ENCODE assay signal across 29 mouse cellular contexts in genomic region chr16:44773673-44774072, GRCm38 (mm10). TPM values are rescaled to one million over a fixed set of nuclear protein-coding genes. Genes with fewer than 3 reads are reported as not detected.
DNase-seq lines count a peak whose midpoint lies in the region; ATAC-seq and TF ChIP-seq lines count a peak whose summit lies in the region.
"Had no signal": no experiment of that assay in that cellular context is flagged by ENCODE, and none has a peak within 500 bp of the region (broad histone marks: within the 10 kb centered on the region; RNA-seq: fewer than 3 reads in every experiment).

No protein-coding gene starts in this region.

- no peaks in the 10 kb centered on the region for H3K27me3 ChIP-seq in G1E (ENCODE audit: insufficient read depth, low read length)
- H3K27me3 ChIP-seq: forebrain, embryonic 13.5 days; heart, embryonic 13.5 days; intestine, embryonic 15.5 days; midbrain, embryonic 15.5 days; neural tube, embryonic 15.5 days had no signal

- TF ChIP-seq CTCF in G1E (IDR thresholded peaks at IDR 0.05; ENCODE audit: low read depth, low read length), result no peak

- ATAC-seq in G1E (ENCODE audit: extremely low read depth, insufficient number of reproducible peaks, low FRiP score, poor library complexity, severe bottlenecking), result 0 out of 2 replicates have a peak, but pooled peaks have one; percentile 22
- peak; percentile 65 for ATAC-seq in granulocyte monocyte progenitor cell, adult 5-6 weeks (replicated peaks; ENCODE audit: poor library complexity, severe bottlenecking)
- ATAC-seq in megakaryocyte progenitor cell, adult 5-6 weeks (replicated peaks; ENCODE audit: poor library complexity), result peak; percentile 59
- ATAC-seq: forebrain, embryonic 13.5 days; intestine, embryonic 15.5 days; midbrain, embryonic 15.5 days had no signal

- H3K9me3 ChIP-seq in G1E (replicated peaks), result no peaks in the 10 kb centered on the region
- H3K9me3 ChIP-seq: forebrain, embryonic 13.5 days; heart, embryonic 13.5 days; intestine, embryonic 15.5 days; midbrain, embryonic 10.5 days; midbrain, embryonic 15.5 days; neural tube, embryonic 15.5 days had no signal

- no peak overlapping the region for H3K4me3 ChIP-seq in G1E (ENCODE audit: low read depth, low read length)
- H3K4me3 ChIP-seq: forebrain, embryonic 13.5 days; heart, adult 2 months; heart, embryonic 13.5 days; intestine, embryonic 15.5 days; midbrain, embryonic 10.5 days; midbrain, embryonic 15.5 days; neural tube, embryonic 15.5 days had no signal

- H3K4me1 ChIP-seq in G1E (ENCODE audit: insufficient read depth, low read depth, low read length), result peaks cover 22% of the 10 kb centered on the region
- H3K4me1 ChIP-seq: forebrain, embryonic 13.5 days; heart, embryonic 13.5 days; intestine, embryonic 15.5 days; midbrain, embryonic 10.5 days; midbrain, embryonic 15.5 days; neural tube, embryonic 15.5 days had no signal

- H3K36me3 ChIP-seq in G1E (replicated peaks), result no peaks in the 10 kb centered on the region
- H3K36me3 ChIP-seq: heart, embryonic 13.5 days; intestine, embryonic 15.5 days; midbrain, embryonic 10.5 days; midbrain, embryonic 15.5 days; neural tube, embryonic 15.5 days had no signal

- DNase-seq in CD4-positive, CD25-positive, alpha-beta regulatory T cell, adult 2 months (ENCODE audit: low read depth, low spot score), result peak; percentile 40
- DNase-seq in G1E (ENCODE audit: low spot score), result no peak
- no peak for DNase-seq in layer of hippocampus, postnatal 10 days (ENCODE audit: low spot score in 2 of 2)
- no peak for DNase-seq in adrenal gland, postnatal 36 days
- DNase-seq: adrenal gland, adult 8-10 months; cerebellum, adult 11 months; cerebellum, adult 9-10 months; cerebellum, postnatal 36 days; gastrocnemius, postnatal 14 days; heart, adult 2 months; heart, postnatal 10 days; kidney, adult 2 months; kidney, postnatal 4 days; liver; lung, embryonic 14.5 days; lung, postnatal 14 days; spleen, adult 18-20 months had no signal

RNA-seq across cellular contexts. Expression of gene Cd200r1, which starts 8.1 kb away (rescaled TPM):
- total RNA-seq in G1E (2014; fragmentation: Nextera tagmentation) (2.8 TPM in 2 replicates), G1E (2017) (6.4 TPM in 2 replicates)
- 0.06 and 0.12 TPM in 2 replicates for polyA plus RNA-seq in G1E (2012)
- total RNA-seq in granulocyte monocyte progenitor cell, adult 5-6 weeks (2014; fragmentation: Nextera tagmentation), result 6.0 and 13.8 TPM in 2 replicates
- total RNA-seq in granulocyte monocyte progenitor cell, adult 5-6 weeks (2017), result 2.1 and 7.0 TPM in 2 replicates
- 8.0 and 11.0 TPM in 2 replicates for total RNA-seq in megakaryocyte progenitor cell, adult 5-6 weeks (2015)
- 3.7 and 5.6 TPM in 2 replicates for total RNA-seq in megakaryocyte progenitor cell, adult 5-6 weeks (2017)
- total RNA-seq in layer of hippocampus, postnatal 10 days (2021), result under 1 TPM; 0.16 to 0.46 TPM
- total RNA-seq in adrenal gland, postnatal 36 days (2021), result under 1 TPM; 0.36 to 0.50 TPM
- polyA plus RNA-seq: C2C12 had no signal

RNA-seq across cellular contexts. Expression of gene Gtpbp8, which starts 27.5 kb away (rescaled TPM):
- total RNA-seq in G1E (2014; fragmentation: Nextera tagmentation) (34.3 and 41.9 TPM in 2 replicates), G1E (2017) (26.6 and 32.2 TPM in 2 replicates)
- 26.4 and 36.5 TPM in 2 replicates for polyA plus RNA-seq in G1E (2012)
- 13.5 and 26.5 TPM in 2 replicates for total RNA-seq in granulocyte monocyte progenitor cell, adult 5-6 weeks (2014; fragmentation: Nextera tagmentation)
- 9.0 and 15.9 TPM in 2 replicates for total RNA-seq in granulocyte monocyte progenitor cell, adult 5-6 weeks (2017)
- total RNA-seq in megakaryocyte progenitor cell, adult 5-6 weeks (2015), result 12.6 and 16.1 TPM in 2 replicates
- total RNA-seq in megakaryocyte progenitor cell, adult 5-6 weeks (2017), result 14.5 and 15.2 TPM in 2 replicates
- 10 to 100 TPM; 25.5 to 29.1 TPM for total RNA-seq in layer of hippocampus, postnatal 10 days (2021)
- total RNA-seq in adrenal gland, postnatal 36 days (2021), result 10 to 100 TPM; 18.2 to 19.1 TPM

RNA-seq across cellular contexts. Expression of gene Cd200r4, which starts 37.9 kb away (rescaled TPM):
- total RNA-seq in G1E (2014; fragmentation: Nextera tagmentation) (3.7 and 5.1 TPM in 2 replicates), G1E (2017) (28.4 and 33.7 TPM in 2 replicates)
- 0.03 TPM in 2 replicates for polyA plus RNA-seq in G1E (2012)
- not detected in 2 replicates for total RNA-seq in granulocyte monocyte progenitor cell, adult 5-6 weeks (2014; fragmentation: Nextera tagmentation)
- 0.22 and 1.6 TPM in 2 replicates for total RNA-seq in granulocyte monocyte progenitor cell, adult 5-6 weeks (2017)
- 0.12 and 0.54 TPM in 2 replicates for total RNA-seq in megakaryocyte progenitor cell, adult 5-6 weeks (2015)
- total RNA-seq in megakaryocyte progenitor cell, adult 5-6 weeks (2017), result 0.37 TPM in 1 of 2 replicates, not detected in the other
- not detected for total RNA-seq in layer of hippocampus, postnatal 10 days (2021)
- not detected for total RNA-seq in adrenal gland, postnatal 36 days (2021)
- total RNA-seq: gastrocnemius, postnatal 14 days; heart, adult 2 months; heart, postnatal 10 days had no signal
- polyA plus RNA-seq: C2C12; embryonic facial prominence, embryonic 11.5 days; forebrain, embryonic 13.5 days; heart, embryonic 13.5 days; hindbrain, embryonic 14.5 days; limb, embryonic 11.5 days; lung, embryonic 14.5 days; midbrain, embryonic 15.5 days; neural tube, embryonic 15.5 days had no signal

RNA-seq across cellular contexts. Expression of gene Nepro, which starts 49.6 kb away (rescaled TPM):
- total RNA-seq in G1E (2014; fragmentation: Nextera tagmentation) (17.3 and 19.8 TPM in 2 replicates), G1E (2017) (22.5 and 27.7 TPM in 2 replicates)
- 4.8 and 5.4 TPM in 2 replicates for polyA plus RNA-seq in G1E (2012)
- total RNA-seq in granulocyte monocyte progenitor cell, adult 5-6 weeks (2014; fragmentation: Nextera tagmentation), result 10.0 and 18.7 TPM in 2 replicates
- 16.9 and 22.4 TPM in 2 replicates for total RNA-seq in granulocyte monocyte progenitor cell, adult 5-6 weeks (2017)
- 18.6 and 20.5 TPM in 2 replicates for total RNA-seq in megakaryocyte progenitor cell, adult 5-6 weeks (2015)
- 19.4 and 26.3 TPM in 2 replicates for total RNA-seq in megakaryocyte progenitor cell, adult 5-6 weeks (2017)
- 1 to 10 TPM; 4.7 to 5.3 TPM for total RNA-seq in layer of hippocampus, postnatal 10 days (2021)
- 10 to 100 TPM; 11.0 to 12.6 TPM for total RNA-seq in adrenal gland, postnatal 36 days (2021)
